Mouse (Mus musculus) ZHBTc4 (cell line): ENCODE data around the gene Ubxn11.
A peak's percentile ranks its signal among the peaks of the same experiment; 100 is the strongest.

ENCODE experiments used
- DNase-seq: peaks from one replicate; pipeline ENCODE4 v3.0.0-alpha.2; 2011; ENCODE audit warnings: low read depth, low spot score

Ubxn11 gene

GRCm38 (mm10) chr4:134118126-134118800, 15.9 kb downstream of the Ubxn11 start:
- peak; percentile 63 for DNase-seq

GRCm38 (mm10) chr4:134119042-134119441, 16.7 kb downstream of the Ubxn11 start:
- peak; percentile 66 for DNase-seq

DNA sequence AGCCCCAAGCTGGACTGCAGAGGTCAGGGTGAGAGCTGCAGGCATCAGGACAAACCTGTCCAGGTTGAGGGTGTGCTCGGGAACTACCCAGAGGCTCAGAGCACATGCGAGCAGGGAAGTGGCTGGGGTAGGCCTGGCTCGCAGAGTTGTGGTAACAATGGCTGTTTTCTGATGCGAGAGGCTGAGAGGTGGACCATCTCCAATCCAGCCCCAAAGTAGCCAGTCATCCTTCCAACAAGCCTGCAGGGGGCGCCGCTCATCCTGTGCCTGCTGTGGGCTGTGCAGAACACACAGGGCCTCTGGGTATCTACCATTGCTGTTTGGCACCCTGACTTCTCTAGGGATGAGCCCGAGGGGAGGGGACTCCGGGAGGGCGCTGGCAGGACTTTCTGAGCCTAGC, 17.3 kb downstream of the Ubxn11 start:
- DNase-seq = peak; percentile 94

DNA sequence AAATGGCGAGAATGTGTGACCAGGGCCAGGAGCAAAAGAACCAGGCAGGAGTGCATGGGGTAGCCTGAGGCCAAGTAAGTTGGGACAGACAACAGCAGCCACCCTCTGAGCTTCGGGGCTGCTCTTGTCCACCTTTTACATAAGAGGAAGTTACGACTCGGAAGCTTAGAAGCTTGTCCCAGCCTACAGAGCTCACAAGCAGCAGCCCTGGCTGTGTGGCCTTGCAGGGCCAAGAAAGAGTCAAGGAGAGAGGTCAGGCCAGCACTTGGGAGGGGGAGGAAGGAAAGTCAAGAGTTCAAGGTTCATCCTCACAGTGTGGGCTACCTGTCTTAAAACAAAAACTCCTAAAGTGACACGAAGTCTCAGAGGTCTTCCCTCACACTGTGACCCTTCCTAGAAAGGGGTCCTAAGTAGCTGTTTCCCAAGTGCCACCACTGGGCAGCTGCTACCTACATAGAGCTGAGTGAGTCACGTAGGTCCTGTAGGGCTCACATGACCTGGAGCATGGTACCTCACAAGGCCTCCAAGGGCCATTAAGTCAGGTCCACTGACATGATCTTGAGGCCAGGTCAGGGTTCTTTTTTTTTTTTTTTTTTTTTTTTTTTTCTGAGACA, 17.9 kb downstream of the Ubxn11 start:
- peak; percentile 32 for DNase-seq

DNA sequence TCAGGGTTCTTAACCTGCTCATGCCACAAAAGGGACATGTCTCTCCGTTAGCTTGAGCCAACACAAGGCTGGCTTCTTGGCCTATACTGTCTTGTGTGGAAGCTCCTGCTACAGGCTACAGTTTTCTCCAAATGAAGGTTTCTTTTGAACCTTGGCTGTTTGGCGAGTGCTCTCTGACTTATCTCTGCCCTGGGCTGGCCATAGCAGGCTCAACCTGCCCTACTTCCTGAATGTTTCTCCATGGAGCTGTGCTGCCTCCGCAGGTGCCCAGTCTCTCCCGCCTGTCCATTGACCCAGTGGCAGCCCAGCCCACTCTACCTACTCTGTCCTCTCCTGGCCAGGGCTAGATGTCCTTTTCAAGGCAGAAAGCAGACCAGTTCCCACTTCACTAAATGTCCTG, 18.5 kb downstream of the Ubxn11 start:
- no peak for DNase-seq

- no peak for DNase-seq
Observed at GRCm38 (mm10) chr4:134121571-134121970, 19.2 kb downstream of the Ubxn11 start.

- DNase-seq = peak; percentile 35
Observed at GRCm38 (mm10) chr4:134122281-134122680, 19.9 kb downstream of the Ubxn11 start.

GRCm38 (mm10) chr4:134123147-134123546, 20.8 kb downstream of the Ubxn11 start:
- DNase-seq = no peak

DNA sequence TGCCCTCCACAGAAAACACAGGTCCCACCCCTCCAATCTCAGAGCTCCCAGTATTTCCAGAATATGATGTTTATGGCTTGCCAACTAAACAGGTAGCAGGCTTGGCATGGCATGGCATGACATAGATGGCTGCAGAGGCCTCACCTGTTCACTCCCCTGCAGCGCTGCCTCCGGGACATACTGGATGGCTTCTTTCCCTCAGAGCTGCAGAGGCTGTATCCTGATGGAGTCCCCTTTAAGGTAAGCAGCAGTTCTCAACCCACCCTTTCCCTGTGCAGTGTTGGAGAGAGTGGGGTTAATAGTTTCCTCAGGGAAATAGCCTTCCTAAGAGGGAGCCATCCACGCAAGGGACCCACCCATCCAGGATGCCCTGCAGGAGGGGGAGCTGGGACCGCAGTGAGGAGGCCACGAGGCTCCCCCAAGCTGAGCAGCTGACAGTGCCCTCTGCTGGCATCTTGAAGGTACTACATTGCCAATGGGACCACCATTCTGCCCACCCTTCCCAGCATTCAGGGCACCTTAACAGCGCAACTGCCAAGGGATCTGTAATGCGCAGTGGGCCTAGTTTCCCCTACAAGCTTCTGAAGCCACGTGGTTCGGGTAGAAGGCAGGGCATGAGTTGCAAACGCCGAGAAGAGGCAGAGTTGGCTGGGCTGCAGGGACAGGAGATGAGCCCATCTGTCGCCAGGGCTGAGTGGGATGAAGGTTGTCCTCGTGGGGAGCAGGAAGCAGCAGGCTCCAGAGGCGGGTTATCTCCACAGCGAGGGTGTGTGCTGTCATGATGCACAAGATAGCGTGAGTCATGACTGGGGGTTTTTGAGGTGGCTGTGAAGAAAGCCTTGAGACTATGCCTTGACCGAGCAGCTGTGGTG, 21.5 kb downstream of the Ubxn11 start:
- DNase-seq = peak; percentile 83

DNA sequence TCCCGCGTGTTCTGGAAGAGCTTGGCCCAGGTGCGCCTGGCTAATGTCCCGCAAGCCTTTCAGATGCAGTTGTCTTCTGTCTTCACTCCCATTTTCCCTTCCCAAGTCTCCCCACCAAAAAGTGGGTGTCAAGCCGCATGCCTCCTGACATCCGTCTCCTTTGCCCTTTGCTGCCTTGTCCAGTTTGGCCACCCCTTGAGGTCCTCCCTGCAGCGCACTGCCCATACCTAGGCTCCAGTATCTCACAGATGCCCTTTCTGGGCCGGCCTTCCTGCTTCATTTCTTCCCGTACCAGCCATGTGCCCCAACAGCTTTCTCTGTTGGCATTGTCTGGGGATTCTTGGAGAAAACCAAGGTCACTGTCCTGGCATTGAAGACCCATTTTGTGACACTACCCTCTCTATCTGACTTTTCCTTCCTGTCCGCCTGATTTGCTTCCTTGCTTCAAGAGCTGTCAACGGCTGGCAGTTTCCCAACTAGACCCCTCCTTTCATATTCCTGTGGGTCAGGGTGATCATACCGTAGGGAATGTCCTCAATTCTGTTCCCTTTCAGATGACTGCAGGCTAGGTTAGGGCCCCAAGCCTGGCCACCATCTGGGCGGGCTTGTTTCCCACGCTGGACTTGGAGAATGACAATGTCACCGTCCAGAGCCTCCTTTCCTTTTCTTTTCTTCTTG, 23.2 kb downstream of the Ubxn11 start:
- no peak for DNase-seq

- DNase-seq = peak; percentile 42
Observed at GRCm38 (mm10) chr4:134126300-134127120, 24.1 kb downstream of the Ubxn11 start.

DNA sequence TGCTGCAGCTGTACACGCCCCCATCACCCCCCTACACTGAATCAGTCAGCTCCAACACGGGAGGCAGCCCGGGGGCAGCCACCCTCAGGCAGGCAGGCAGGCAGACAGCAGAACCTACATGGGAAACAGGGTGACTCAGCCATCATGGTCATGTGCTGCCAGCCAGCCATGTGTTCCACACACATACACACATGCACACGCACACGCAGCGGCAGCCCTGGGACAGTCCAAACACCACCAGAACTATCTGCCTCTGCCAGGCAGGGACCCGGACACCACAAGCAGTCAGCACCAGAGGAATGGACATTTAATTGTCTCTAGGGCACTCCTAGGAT, 24.7 kb downstream of the Ubxn11 start:
- DNase-seq = no peak

GRCm38 (mm10) chr4:134127793-134128192, 25.4 kb downstream of the Ubxn11 start:
- no peak for DNase-seq

DNA sequence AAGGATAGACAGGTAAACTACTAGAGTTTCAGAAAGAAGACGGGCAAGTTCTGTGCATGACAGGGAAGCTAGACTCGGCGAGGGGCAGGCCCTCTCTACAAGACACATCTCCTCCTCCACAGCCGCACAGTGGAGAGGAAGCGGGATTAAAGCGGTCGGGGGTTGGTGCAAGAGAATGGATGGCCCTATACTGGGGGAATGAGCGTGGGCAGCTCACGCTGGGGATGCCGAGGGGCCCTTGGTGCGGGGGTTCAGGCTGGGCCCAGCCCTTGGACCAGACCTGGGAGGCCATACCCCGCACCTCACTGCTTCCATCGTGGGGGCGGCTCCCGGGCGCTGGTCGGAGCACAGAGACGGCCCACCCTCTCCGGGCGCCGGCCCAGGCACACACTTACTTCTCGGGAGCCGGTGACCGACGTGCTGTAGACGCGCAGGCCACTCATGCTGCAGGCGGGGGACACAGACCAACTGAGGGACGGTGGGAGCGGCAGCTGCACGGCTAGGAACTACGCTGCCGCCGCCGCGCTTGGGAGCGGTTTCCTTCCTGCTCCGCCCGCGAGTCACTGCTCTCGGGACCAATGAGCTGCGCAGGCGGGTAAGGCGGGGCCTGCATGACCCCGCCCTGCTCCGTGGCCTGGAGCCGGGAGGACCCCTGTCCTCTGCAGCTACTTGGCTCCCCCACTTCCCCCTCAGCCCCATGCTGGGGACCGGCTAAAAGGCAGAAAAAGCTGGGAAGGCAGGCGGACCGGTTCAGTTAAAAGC, 26.0 kb downstream of the Ubxn11 start, which contains the start of gene Sh3bgrl3:
Gene Sh3bgrl3, minus strand, starts transcription at position 569 of the 762 bp plus-strand sequence.
- DNase-seq = peak; percentile 93

- peak; percentile 65 for DNase-seq
Observed at GRCm38 (mm10) chr4:134128983-134129362, 26.6 kb downstream of the Ubxn11 start.

- DNase-seq = no peak
Observed at GRCm38 (mm10) chr4:134129482-134129881, 27.1 kb downstream of the Ubxn11 start.

- DNase-seq = no peak
Observed at GRCm38 (mm10) chr4:134132117-134132516, 29.7 kb downstream of the Ubxn11 start.

DNA sequence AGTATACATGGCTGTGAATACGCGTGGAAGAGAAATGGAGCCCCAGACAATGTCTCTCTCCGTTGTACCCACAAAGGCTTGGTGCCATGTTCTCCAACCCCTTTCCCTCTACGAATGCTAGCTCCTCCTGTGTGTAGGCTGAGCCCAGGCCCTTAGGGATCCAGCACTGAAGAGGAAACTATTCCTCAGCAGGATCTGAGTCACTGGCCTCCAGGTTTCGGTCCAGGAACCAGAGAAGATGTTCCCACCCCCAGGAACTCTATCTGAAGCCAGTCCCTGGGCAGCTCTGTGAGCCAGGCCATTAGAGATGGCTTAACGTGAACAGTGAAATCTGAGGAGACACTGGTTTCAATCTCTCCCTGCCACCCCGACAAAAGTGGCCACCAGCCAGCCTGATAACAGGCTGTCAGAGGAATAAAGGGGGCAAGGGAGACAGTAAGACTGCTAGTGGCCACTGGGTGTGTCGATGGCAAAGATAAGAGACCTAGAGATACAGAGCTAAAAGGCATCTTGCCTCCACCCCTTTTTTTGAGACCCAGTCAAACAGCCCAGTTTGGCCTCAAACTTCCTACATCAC, 30.2 kb downstream of the Ubxn11 start:
- DNase-seq = no peak

DNA sequence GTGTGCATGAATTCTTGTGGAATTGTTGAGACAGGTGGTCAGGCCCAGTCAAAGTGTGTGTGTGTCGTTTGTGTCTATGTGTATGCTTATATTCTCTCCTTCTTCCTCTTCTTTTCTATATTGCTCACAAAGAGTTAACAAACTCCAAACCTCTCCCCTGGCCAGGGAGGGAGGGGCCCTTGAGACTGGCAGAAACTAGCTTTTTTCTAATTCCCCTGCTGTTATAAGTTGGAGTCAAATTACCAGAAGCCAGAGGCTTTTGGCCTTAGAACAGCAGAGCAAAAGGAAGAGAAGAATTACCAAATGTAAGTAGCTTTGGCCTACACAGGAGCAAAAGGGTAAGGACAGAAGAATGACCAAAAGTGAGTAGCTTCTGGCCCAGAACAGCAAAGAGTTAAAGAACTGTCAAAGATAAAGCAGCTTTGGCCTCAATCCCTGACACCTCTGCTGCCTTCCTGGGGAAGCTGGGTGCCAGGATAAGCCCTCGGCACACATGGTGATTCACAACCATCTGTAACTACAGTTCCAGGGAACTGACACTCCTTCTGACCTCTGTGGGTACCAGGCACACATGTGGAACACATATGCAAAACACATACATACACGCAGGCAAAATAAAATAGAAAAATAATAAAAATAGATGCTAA, 34.0 kb downstream of the Ubxn11 start:
- no peak for DNase-seq
